Mouse (Mus musculus) urinary bladder, adult 18-20 months (tissue): ENCODE measurements around the gene Cxcr1.
"Not testable (repeated sequence)": the region's sequence is repeated elsewhere in the genome, so short reads cannot be mapped to it uniquely, and the experiment has no call there.

ENCODE experiments used
- DNase-seq, 2 experiments: peaks; one replicate each; pipeline ENCODE4 v3.0.0; 2022; ENCODE audit warnings: low spot score in 2 of 2, mixed read lengths in 2 of 2

The Cxcr1 gene

GRCm38 (mm10) chr1:74196621-74197419 is 2.4 kb upstream of the Cxcr1 start:
- DNase-seq = no peak

DNA sequence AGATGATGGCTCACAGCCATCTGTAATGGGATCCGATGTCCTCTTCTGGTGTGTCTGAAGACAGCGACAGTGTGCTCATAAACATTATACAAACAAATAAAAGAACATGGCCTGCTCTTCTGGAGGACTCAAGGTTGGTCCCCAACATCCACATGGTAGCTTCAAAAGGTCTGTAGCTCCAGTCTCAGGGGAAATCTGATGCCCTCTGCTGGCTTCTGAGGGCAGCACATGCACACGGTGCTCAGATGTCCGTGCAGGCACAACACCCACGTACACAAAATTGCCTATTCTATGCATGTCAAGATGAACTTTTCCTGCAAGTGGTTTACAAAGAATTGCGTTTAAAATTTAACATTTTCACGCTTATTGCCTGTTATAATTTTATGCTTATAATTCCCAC is 1.5 kb upstream of the Cxcr1 start:
- DNase-seq = peak in 1 of 2 experiments; percentile 24

DNA sequence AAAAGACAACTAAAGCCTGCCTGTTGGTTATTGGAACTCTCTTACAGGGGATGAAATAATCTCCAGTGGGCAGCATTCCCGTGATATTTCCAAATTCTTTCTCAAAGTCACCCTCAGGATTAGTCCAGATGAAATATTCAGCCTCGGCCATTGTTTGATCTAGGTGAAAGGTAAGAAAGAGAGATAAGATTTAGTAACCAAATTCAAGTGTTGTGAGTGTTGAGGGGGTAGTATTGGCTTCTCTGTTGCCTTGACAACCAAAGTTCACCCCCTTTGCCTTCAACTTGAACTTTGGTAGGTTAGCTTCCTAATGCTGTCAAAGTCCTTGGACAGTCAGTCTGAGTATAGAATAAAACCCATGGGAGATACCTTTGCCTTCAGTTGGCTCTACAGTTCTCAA is 1.7 kb downstream of the Cxcr1 start:
- DNase-seq = no peak

GRCm38 (mm10) chr1:74190471-74190870 is 4.0 kb downstream of the Cxcr1 start:
- no peak for DNase-seq

GRCm38 (mm10) chr1:74183006-74183405 is 11.4 kb downstream of the Cxcr1 start:
- no peak for DNase-seq

GRCm38 (mm10) chr1:74181462-74181861 is 13.0 kb downstream of the Cxcr1 start:
- DNase-seq = no peak

DNA sequence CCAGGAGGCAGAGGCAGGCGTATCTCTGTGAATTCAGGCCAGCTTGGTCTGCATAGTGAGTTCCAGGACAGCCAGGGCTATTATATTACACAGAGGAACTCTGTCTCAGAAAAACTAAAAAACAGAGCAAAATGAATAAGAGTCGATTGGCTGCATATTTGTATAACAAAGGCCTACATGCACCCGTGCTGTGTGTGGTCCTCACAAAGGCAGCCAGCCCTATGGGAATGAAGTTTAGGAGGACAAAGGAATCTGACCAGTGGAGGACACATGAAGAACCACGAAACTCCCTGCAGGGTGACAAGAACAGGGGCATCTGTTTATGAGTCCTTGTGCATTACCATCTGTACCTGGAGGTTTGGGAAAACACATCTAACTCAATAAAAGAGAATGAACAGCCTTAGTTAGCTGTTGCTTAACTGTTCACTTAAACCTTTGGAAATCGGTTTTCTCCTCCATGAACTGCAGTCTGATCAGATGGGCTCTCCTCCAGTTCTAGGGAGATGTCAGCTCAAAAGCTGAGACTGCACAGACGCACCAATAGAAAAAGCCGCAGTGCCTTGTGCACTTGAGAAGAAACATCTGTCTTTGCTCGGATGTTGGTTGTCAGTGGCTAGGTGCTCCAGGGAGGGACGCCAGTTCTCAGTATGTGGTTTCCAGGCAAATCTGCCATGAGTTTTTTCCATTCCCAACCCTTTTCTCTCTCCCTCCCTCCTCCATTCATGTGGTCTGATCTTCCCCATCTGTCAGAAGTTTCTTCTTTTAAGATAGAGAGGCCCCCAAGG is 14.6 kb downstream of the Cxcr1 start:
- DNase-seq = peak in 1 of 2 experiments; percentile 10

- no peak for DNase-seq
These were observed 15.8 kb downstream of the Cxcr1 start for GRCm38 (mm10) chr1:74178618-74179017.

- no peak for DNase-seq
These were observed 18.7 kb downstream of the Cxcr1 start for GRCm38 (mm10) chr1:74175731-74176130.

DNA sequence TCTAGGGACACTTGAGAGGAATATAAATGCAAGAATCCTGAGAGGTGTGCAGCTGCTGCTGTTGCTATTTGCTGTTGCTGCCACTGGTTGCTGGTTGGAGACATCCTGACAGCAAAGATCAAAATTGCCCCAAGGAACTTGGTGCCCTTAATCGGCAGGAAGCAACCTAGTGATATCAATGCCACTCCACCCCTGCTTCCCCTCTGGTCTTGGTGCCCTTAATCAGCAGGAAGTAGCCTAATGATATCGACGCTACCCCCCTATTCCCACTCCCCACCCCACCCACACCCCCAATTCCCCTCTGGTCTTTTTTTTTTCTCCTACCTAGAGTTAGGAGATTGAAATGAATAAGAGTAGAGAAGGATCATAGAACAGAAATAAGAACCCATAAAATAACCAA is 21.7 kb downstream of the Cxcr1 start:
- DNase-seq = no peak

- DNase-seq = no peak
These were observed 24.7 kb downstream of the Cxcr1 start for GRCm38 (mm10) chr1:74169721-74170120.

- DNase-seq = no peak
These were observed 27.3 kb downstream of the Cxcr1 start for GRCm38 (mm10) chr1:74167136-74167535.

DNA sequence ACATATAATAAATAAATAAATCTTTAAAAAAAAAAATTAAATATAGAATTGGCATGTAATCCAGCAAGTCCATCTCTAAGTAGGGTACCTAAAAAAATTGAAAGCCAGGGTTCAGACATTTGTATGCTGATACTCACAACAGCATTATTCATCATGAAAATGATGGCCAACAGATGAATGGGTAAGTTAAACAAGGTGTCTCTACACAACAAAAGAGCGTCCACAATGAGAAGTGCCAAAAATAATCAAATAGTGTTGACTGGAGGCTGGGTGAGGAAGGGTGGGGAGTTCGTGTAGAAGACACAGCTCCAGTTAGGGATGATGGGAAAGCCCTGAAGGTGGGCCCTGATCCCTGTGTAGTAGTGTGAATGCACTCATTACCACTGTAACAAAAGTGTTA is 34.4 kb downstream of the Cxcr1 start:
- no peak for DNase-seq

GRCm38 (mm10) chr1:74159613-74160012 is 34.8 kb downstream of the Cxcr1 start:
- not testable (repeated sequence) for DNase-seq

- no peak for DNase-seq
These were observed 38.0 kb downstream of the Cxcr1 start for GRCm38 (mm10) chr1:74156381-74156910.

- DNase-seq = no peak
These were observed 38.9 kb downstream of the Cxcr1 start for GRCm38 (mm10) chr1:74155435-74156012.

GRCm38 (mm10) chr1:74153461-74154184 is 40.8 kb downstream of the Cxcr1 start, which contains the start of gene Cxcr2:
TSS of gene Cxcr2 (plus strand) at chr1:74153989.
- no peak for DNase-seq

- DNase-seq = no peak
These were observed 43.3 kb downstream of the Cxcr1 start for GRCm38 (mm10) chr1:74151091-74151490.

- DNase-seq = no peak
These were observed 44.3 kb downstream of the Cxcr1 start for GRCm38 (mm10) chr1:74150101-74150500.

- DNase-seq = peak in 1 of 2 experiments; percentile 47
These were observed 45.1 kb downstream of the Cxcr1 start for GRCm38 (mm10) chr1:74149106-74149885.
